Mouse (Mus musculus): Measurements from ENCODE around the gene Ppm1l.

- no peak for TF ChIP-seq CTCF (IDR thresholded peaks at IDR 0.05; ENCODE audit: borderline replicate concordance, insufficient read depth, low read length)
- TF ChIP-seq POLR2A (IDR thresholded peaks at IDR 0.05; ENCODE audit: low read depth, low read length) = no peak
Measured at GRCm38 (mm10) chr3:69588101-69588760, 271.6 kb downstream of the Ppm1l start.
